Comparison of ENCODE assay signal across 10 mouse cellular contexts in genomic region chr5:66679222-66679621, GRCm38 (mm10). TPM values are rescaled to one million over a fixed set of nuclear protein-coding genes. Genes with fewer than 3 reads are reported as not detected.
DNase-seq lines count a peak whose midpoint lies in the region; ATAC-seq lines count a peak whose summit lies in the region.
"Had no signal": no experiment of that assay in that cellular context is flagged by ENCODE, and none has a peak within 500 bp of the region (broad histone marks: within the 10 kb centered on the region; RNA-seq: fewer than 3 reads in every experiment).

No protein-coding gene starts in this region.

- peaks cover 45% of the 10 kb centered on the region for H3K36me3 ChIP-seq in hindbrain, embryonic 10.5 days
- peaks cover 5% of the 10 kb centered on the region; the same call in 1 of the 2 replicates for H3K36me3 ChIP-seq in hindbrain, embryonic 11.5 days (ENCODE audit: control insufficient read depth, insufficient read depth, low read length)
- peaks cover 28% of the 10 kb centered on the region for H3K36me3 ChIP-seq in hindbrain, embryonic 16.5 days (ENCODE audit: control insufficient read depth, insufficient read depth, low read length)
- H3K36me3 ChIP-seq in neural tube, embryonic 14.5 days (ENCODE audit: control insufficient read depth, insufficient read depth, low read length) = peaks cover 35% of the 10 kb centered on the region
- H3K36me3 ChIP-seq: embryonic facial prominence, embryonic 15.5 days; G1E had no signal

- 0 out of 2 replicates have a peak overlapping the region, but pooled peaks have one; percentile 2 for H3K4me3 ChIP-seq in hindbrain, embryonic 10.5 days
- no peak overlapping the region for H3K4me3 ChIP-seq in hindbrain, embryonic 11.5 days (ENCODE audit: low read depth, low read length)
- peak overlapping the region; percentile 80 for H3K4me3 ChIP-seq in hindbrain, embryonic 16.5 days (ENCODE audit: low read length)
- peak overlapping the region; percentile 12 for H3K4me3 ChIP-seq in neural tube, embryonic 14.5 days (ENCODE audit: low read depth, low read length)
- H3K4me3 ChIP-seq: embryonic facial prominence, embryonic 15.5 days had no signal

- H3K9me3 ChIP-seq in hindbrain, embryonic 10.5 days = no peaks in the 10 kb centered on the region
- H3K9me3 ChIP-seq in hindbrain, embryonic 11.5 days (ENCODE audit: control insufficient read depth, low read length) = no peaks in the 10 kb centered on the region
- H3K9me3 ChIP-seq in hindbrain, embryonic 16.5 days (ENCODE audit: control insufficient read depth, low read length) = no peaks in the 10 kb centered on the region
- no peaks in the 10 kb centered on the region for H3K9me3 ChIP-seq in neural tube, embryonic 14.5 days (ENCODE audit: control insufficient read depth, low read length)
- H3K9me3 ChIP-seq: embryonic facial prominence, embryonic 15.5 days had no signal

- ATAC-seq in hindbrain, embryonic 11.5 days (ENCODE audit: low FRiP score) = no peak
- no peak for ATAC-seq in hindbrain, embryonic 16.5 days
- no peak for ATAC-seq in neural tube, embryonic 14.5 days (ENCODE audit: low read depth)

- peaks cover 26% of the 10 kb centered on the region for H3K27me3 ChIP-seq in hindbrain, embryonic 10.5 days (ENCODE audit: insufficient read depth, poor library complexity, severe bottlenecking)
- H3K27me3 ChIP-seq in hindbrain, embryonic 11.5 days (ENCODE audit: control insufficient read depth, insufficient read depth, low read length) = no peaks in the 10 kb centered on the region; the same call in 1 of the 2 replicates
- no peaks in the 10 kb centered on the region for H3K27me3 ChIP-seq in hindbrain, embryonic 16.5 days (replicated peaks; ENCODE audit: control insufficient read depth, insufficient read depth, low read length)
- no peaks in the 10 kb centered on the region for H3K27me3 ChIP-seq in neural tube, embryonic 14.5 days (ENCODE audit: control insufficient read depth, insufficient read depth, low read length)

- H3K4me2 ChIP-seq in hindbrain, embryonic 11.5 days (replicated peaks; ENCODE audit: low read depth, low read length) = no peak overlapping the region
- H3K4me2 ChIP-seq in hindbrain, embryonic 16.5 days (ENCODE audit: low read length) = peak overlapping the region; percentile 84
- H3K4me2 ChIP-seq in neural tube, embryonic 14.5 days (ENCODE audit: low read depth, low read length) = peak overlapping the region; percentile 84
- H3K4me2 ChIP-seq: embryonic facial prominence, embryonic 15.5 days had no signal

- no peak overlapping the region for H3K9ac ChIP-seq in hindbrain, embryonic 11.5 days (ENCODE audit: low read depth, low read length)
- peak overlapping the region; percentile 51; the same call in 1 of the 2 replicates for H3K9ac ChIP-seq in hindbrain, embryonic 16.5 days (ENCODE audit: low read depth, low read length)
- no peak overlapping the region for H3K9ac ChIP-seq in neural tube, embryonic 14.5 days (replicated peaks; ENCODE audit: low read depth, low read length)
- H3K9ac ChIP-seq: embryonic facial prominence, embryonic 15.5 days had no signal

- 0 out of 2 replicates have a peak overlapping the region, but pooled peaks have one; percentile 1 for H3K27ac ChIP-seq in hindbrain, embryonic 10.5 days
- no peak overlapping the region for H3K27ac ChIP-seq in hindbrain, embryonic 11.5 days (ENCODE audit: low read depth, low read length)
- H3K27ac ChIP-seq in hindbrain, embryonic 16.5 days (ENCODE audit: low read depth, low read length) = 0 out of 2 replicates have a peak overlapping the region, but pooled peaks have one; percentile 24
- no peak overlapping the region for H3K27ac ChIP-seq in neural tube, embryonic 14.5 days (ENCODE audit: low read depth, low read length)
- H3K27ac ChIP-seq: embryonic facial prominence, embryonic 15.5 days had no signal

- no peak for DNase-seq in hindbrain, embryonic 10.5 days (ENCODE audit: low spot score)
- DNase-seq in hindbrain, embryonic 11.5 days (ENCODE audit: low spot score) = no peak
- peak; percentile 73 for DNase-seq in adrenal gland, postnatal 36 days
- DNase-seq in B cell, adult 2 months = no peak
- DNase-seq in kidney, postnatal 10 days = no peak
- no peak for DNase-seq in gastrocnemius, adult 18-20 months (ENCODE audit: low spot score)

- 65% methylated on average over 10 of the region's 10 CpGs for WGBS in hindbrain, embryonic 10.5 days
- 68% methylated on average over 10 of the region's 10 CpGs for WGBS in hindbrain, embryonic 11.5 days
- 37% methylated on average over 10 of the region's 10 CpGs for WGBS in hindbrain, embryonic 16.5 days
- 49% methylated on average over 10 of the region's 10 CpGs for WGBS in neural tube, embryonic 14.5 days

- H3K4me1 ChIP-seq in hindbrain, embryonic 10.5 days (replicated peaks) = peaks cover 50% of the 10 kb centered on the region
- H3K4me1 ChIP-seq in hindbrain, embryonic 11.5 days (replicated peaks; ENCODE audit: control insufficient read depth, insufficient read depth, low read length) = peaks cover 5% of the 10 kb centered on the region; the same call in 1 of the 2 replicates
- peaks cover 23% of the 10 kb centered on the region for H3K4me1 ChIP-seq in hindbrain, embryonic 16.5 days (ENCODE audit: control insufficient read depth, insufficient read depth, low read depth, low read length)
- H3K4me1 ChIP-seq in neural tube, embryonic 14.5 days (ENCODE audit: control insufficient read depth, insufficient read depth, low read length) = peaks cover 29% of the 10 kb centered on the region; the same call in 1 of the 2 replicates

RNA-seq across cellular contexts. Expression of gene Uchl1, which starts 3.3 kb away (rescaled TPM):
- polyA plus RNA-seq in hindbrain, embryonic 10.5 days (2016; fragmentation: Nextera tagmentation; extraction: Ambion mirVana) = 287 and 400 TPM in 2 replicates
- 421 and 428 TPM in 2 replicates for polyA plus RNA-seq in hindbrain, embryonic 11.5 days (2014; fragmentation: Nextera tagmentation; extraction: Ambion mirVana)
- total RNA-seq in adrenal gland, postnatal 36 days (2021) = 10 to 100 TPM; 53.4 to 87.8 TPM
- 1,720 and 1,858 TPM in 2 replicates for polyA plus RNA-seq in hindbrain, embryonic 16.5 days (2015; fragmentation: Nextera tagmentation; extraction: Ambion mirVana)
- 1,348 and 1,396 TPM in 2 replicates for polyA plus RNA-seq in neural tube, embryonic 14.5 days (2014; fragmentation: Nextera tagmentation; extraction: Ambion mirVana)
- 1 to 10 TPM; 2.4 to 8.8 TPM for total RNA-seq in gastrocnemius, adult 18-20 months (2021)
- polyA plus RNA-seq: G1E had no signal

Comparison
In these comparisons a context has a peak if more than half of its experiments do, and no peak if none do; other contexts are left out.
1. H3K27ac ChIP-seq: peak in hindbrain, embryonic 10.5 days (single experiment) and hindbrain, embryonic 16.5 days (single experiment); none in hindbrain, embryonic 11.5 days (single experiment) and neural tube, embryonic 14.5 days (single experiment).
2. DNase-seq: peak in adrenal gland, postnatal 36 days (2 of 2); none in hindbrain, embryonic 10.5 days (single experiment), hindbrain, embryonic 11.5 days (single experiment), B cell, adult 2 months (0 of 2), kidney, postnatal 10 days (single experiment) and gastrocnemius, adult 18-20 months (single experiment).